10 mouse cellular contexts compared by ENCODE assay signal in genomic region chr11:63175302-63175701, GRCm38 (mm10). TPM values are rescaled to one million over a fixed set of nuclear protein-coding genes. Genes with fewer than 3 reads are reported as not detected.
DNase-seq lines count a peak whose midpoint lies in the region; ATAC-seq and TF ChIP-seq lines count a peak whose summit lies in the region.
"Had no signal": no experiment of that assay in that cellular context is flagged by ENCODE, and none has a peak within 500 bp of the region (broad histone marks: within the 10 kb centered on the region; RNA-seq: fewer than 3 reads in every experiment).

No protein-coding gene starts in this region.

- no peaks in the 10 kb centered on the region for H3K36me3 ChIP-seq in liver, embryonic 12.5 days

- peak; percentile 58 for DNase-seq in adrenal gland, postnatal 14 days
- DNase-seq in adrenal gland, postnatal 10 days, result no peak
- peak; percentile 15 for DNase-seq in liver
- peak; percentile 34 for DNase-seq in brain, embryonic 14.5 days (ENCODE audit: low read depth)
- DNase-seq in lung, postnatal 14 days, result peak; percentile 25
- no peak for DNase-seq in thymus, postnatal 0 days (ENCODE audit: low spot score)
- DNase-seq in adrenal gland, adult 8-10 months, result no peak
- DNase-seq: kidney, adult 11 months; spleen, adult 18-20 months had no signal

- 25% methylated on average over 3 of the region's 3 CpGs for WGBS in liver, embryonic 12.5 days (ENCODE audit: insufficient replicate concordance)

- H3K4me2 ChIP-seq in liver, embryonic 12.5 days, result no peak overlapping the region

- TF ChIP-seq POLR2A in brain, embryonic 14.5 days (IDR thresholded peaks at IDR 0.05; ENCODE audit: borderline replicate concordance, extremely low read depth, insufficient read depth, insufficient read length, poor library complexity, severe bottlenecking), result no peak

- peak; percentile 33; the same call in 1 of the 2 replicates for TF ChIP-seq CTCF in brain, embryonic 14.5 days (IDR thresholded peaks at IDR 0.05; ENCODE audit: borderline replicate concordance, extremely low read depth, insufficient read depth, insufficient read length)

- no peaks in the 10 kb centered on the region for H3K9me3 ChIP-seq in liver, embryonic 12.5 days (replicated peaks)

- no peaks in the 10 kb centered on the region for H3K27me3 ChIP-seq in liver, embryonic 12.5 days (replicated peaks)

- no peaks in the 10 kb centered on the region for H3K4me1 ChIP-seq in liver, embryonic 12.5 days

- H3K4me3 ChIP-seq in liver, embryonic 12.5 days, result no peak overlapping the region

- ATAC-seq in liver, embryonic 12.5 days, result no peak

- H3K27ac ChIP-seq in liver, embryonic 12.5 days, result no peak overlapping the region

- no peak overlapping the region for H3K9ac ChIP-seq in liver, embryonic 12.5 days

RNA-seq across cellular contexts. Expression of gene Pmp22, which starts 46.5 kb away (rescaled TPM):
- total RNA-seq in adrenal gland, postnatal 14 days (2021), result 112 and 113 TPM in 2 replicates
- 100 to 1,000 TPM; 119 to 122 TPM for total RNA-seq in adrenal gland, postnatal 10 days (2021)
- 38.3 and 39.8 TPM in 2 replicates for polyA plus RNA-seq in liver, embryonic 12.5 days (2016; fragmentation: Nextera tagmentation; extraction: Ambion mirVana)
- polyA plus RNA-seq in brain, embryonic 14.5 days (2012; rRNA removed), result 7.3 and 21.8 TPM in 2 replicates
- polyA plus RNA-seq in thymus, postnatal 0 days (2015; fragmentation: Nextera tagmentation; extraction: Ambion mirVana), result 14.5 and 16.8 TPM in 2 replicates
- 100 to 1,000 TPM in 3 of 4 experiments, 10 to 100 TPM in 1; 92.8 to 116 (median 109) TPM for total RNA-seq in adrenal gland, adult 8-10 months (2022)

Comparison
In these comparisons a context has a peak if more than half of its experiments do, and no peak if none do; other contexts are left out.
1. DNase-seq: peak in adrenal gland, postnatal 14 days (single experiment), liver (single experiment), brain, embryonic 14.5 days (single experiment) and lung, postnatal 14 days (single experiment); none in adrenal gland, postnatal 10 days (single experiment), thymus, postnatal 0 days (single experiment) and adrenal gland, adult 8-10 months (single experiment).